ENCODE assay signal across 8 mouse cellular contexts in the genomic region with DNA sequence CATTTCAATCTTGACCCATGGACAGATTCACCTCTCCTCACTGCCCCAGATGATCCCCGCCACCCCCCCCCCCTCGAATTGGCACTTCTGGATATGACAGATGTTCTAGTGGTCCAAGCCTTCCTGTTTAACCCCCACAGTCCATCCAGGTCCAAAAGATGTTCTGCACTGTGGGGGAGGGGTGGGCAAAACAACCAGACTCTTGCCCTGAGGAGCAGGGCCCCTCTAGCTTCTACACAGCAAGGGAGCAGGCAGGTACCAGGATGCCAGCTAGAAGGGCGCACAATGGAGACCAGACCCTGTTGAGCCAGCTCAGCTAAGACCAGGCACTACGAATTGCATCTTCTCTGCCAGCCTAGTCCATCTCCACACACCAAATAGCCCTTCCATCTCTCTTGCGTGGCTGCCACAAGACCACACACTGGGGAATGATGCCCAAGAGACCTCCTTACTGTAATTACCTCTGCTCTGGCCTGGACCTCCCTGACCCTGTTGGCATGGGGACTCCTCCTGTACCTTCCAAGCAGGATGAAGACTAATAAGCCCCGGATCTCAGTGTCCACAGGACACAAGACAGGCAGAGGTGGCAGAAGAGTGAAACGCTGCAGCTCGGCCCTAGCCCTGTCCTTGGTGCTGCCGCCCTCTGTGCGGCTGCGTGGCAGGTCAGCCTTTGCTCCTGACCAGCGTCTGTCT. TPM values are rescaled to one million over a fixed set of nuclear protein-coding genes. Genes with fewer than 3 reads are reported as not detected.
DNase-seq lines count a peak whose midpoint lies in the region; ATAC-seq and TF ChIP-seq lines count a peak whose summit lies in the region.

No protein-coding gene starts in this region.

- H3K27me3 ChIP-seq in hindbrain, embryonic 13.5 days = peaks cover 22% of the 10 kb centered on the region
- peaks cover 33% of the 10 kb centered on the region for H3K27me3 ChIP-seq in neural tube, embryonic 13.5 days

- H3K9ac ChIP-seq in hindbrain, embryonic 13.5 days = peak overlapping the region; percentile 97
- H3K9ac ChIP-seq in neural tube, embryonic 13.5 days = peak overlapping the region; percentile 98

- 24% methylated on average over 12 of the region's 12 CpGs for WGBS in hindbrain, embryonic 13.5 days
- 27% methylated on average over 12 of the region's 12 CpGs for WGBS in neural tube, embryonic 13.5 days

- H3K4me3 ChIP-seq in cortical plate, adult 2 months (ENCODE audit: insufficient read depth, low read length) = peak overlapping the region; percentile 72
- peak overlapping the region; percentile 84 for H3K4me3 ChIP-seq in hindbrain, embryonic 13.5 days
- H3K4me3 ChIP-seq in neural tube, embryonic 13.5 days = peak overlapping the region; percentile 87

- peak overlapping the region; percentile 95 for H3K27ac ChIP-seq in cortical plate, adult 2 months (ENCODE audit: insufficient read depth, low read length)
- H3K27ac ChIP-seq in hindbrain, embryonic 13.5 days = peak overlapping the region; percentile 99
- peak overlapping the region; percentile 99 for H3K27ac ChIP-seq in neural tube, embryonic 13.5 days (replicated peaks)

- no peak for TF ChIP-seq CTCF in cortical plate, adult 2 months (IDR thresholded peaks at IDR 0.05; ENCODE audit: extremely low read depth, insufficient read depth, low read length)

- H3K4me1 ChIP-seq in cortical plate, adult 2 months (ENCODE audit: control insufficient read depth, insufficient read depth, low read length) = peaks cover 9% of the 10 kb centered on the region
- H3K4me1 ChIP-seq in hindbrain, embryonic 13.5 days (replicated peaks) = peaks cover 65% of the 10 kb centered on the region
- H3K4me1 ChIP-seq in neural tube, embryonic 13.5 days (replicated peaks) = peaks cover 66% of the 10 kb centered on the region

- no peaks in the 10 kb centered on the region for H3K9me3 ChIP-seq in hindbrain, embryonic 13.5 days
- H3K9me3 ChIP-seq in neural tube, embryonic 13.5 days = no peaks in the 10 kb centered on the region

- no peaks in the 10 kb centered on the region for H3K36me3 ChIP-seq in hindbrain, embryonic 13.5 days
- H3K36me3 ChIP-seq in neural tube, embryonic 13.5 days = no peaks in the 10 kb centered on the region

- TF ChIP-seq POLR2A in cortical plate, adult 2 months (IDR thresholded peaks at IDR 0.05; ENCODE audit: extremely low read depth, insufficient read depth, low read length) = no peak

- H3K4me2 ChIP-seq in hindbrain, embryonic 13.5 days = peak overlapping the region; percentile 88
- peak overlapping the region; percentile 89 for H3K4me2 ChIP-seq in neural tube, embryonic 13.5 days

- intact Hi-C loops in left cerebral cortex, postnatal 36 days (cut with DNase I) = loop anchor here (5.0 kb wide), 2 partner anchors 44 to 164 kb away; no protein-coding TSS in a partner anchor

- DNase-seq in left cerebral cortex, postnatal 36 days (ENCODE audit: low spot score in 2 of 2) = peak; percentile 15 to 44
- no peak for DNase-seq in left cerebral cortex, adult 9 months (ENCODE audit: low spot score in 2 of 2)
- DNase-seq in c-Kit-positive CD71-positive TER-119-positive erythroid progenitor cells, embryonic 14.5 days (ENCODE audit: low spot score) = no peak
- DNase-seq in right cerebral cortex, postnatal 14 days = no peak
- DNase-seq in frontal cortex, postnatal 10 days (ENCODE audit: low spot score in 2 of 2) = no peak

- ATAC-seq in hindbrain, embryonic 13.5 days (ENCODE audit: low FRiP score) = no peak
- no peak for ATAC-seq in neural tube, embryonic 13.5 days (ENCODE audit: low read depth)

RNA-seq across cellular contexts. Expression of a gene that starts 5.1 kb away (rescaled TPM):
- 100 to 1,000 TPM; 350 to 371 TPM for total RNA-seq in left cerebral cortex, postnatal 36 days (2021)
- 117 TPM in 2 replicates for polyA plus RNA-seq in cortical plate, adult 2 months (2012; rRNA removed)
- 54.3 and 55.2 TPM in 2 replicates for polyA plus RNA-seq in hindbrain, embryonic 13.5 days (2015; fragmentation: Nextera tagmentation; extraction: Ambion mirVana)
- polyA plus RNA-seq in neural tube, embryonic 13.5 days (2015; fragmentation: Nextera tagmentation; extraction: Ambion mirVana) = 69.4 and 71.2 TPM in 2 replicates

Comparison
In these comparisons a context has a peak if more than half of its experiments do, and no peak if none do; other contexts are left out.
1. DNase-seq: peak in left cerebral cortex, postnatal 36 days (2 of 2); none in left cerebral cortex, adult 9 months (0 of 2), c-Kit-positive CD71-positive TER-119-positive erythroid progenitor cells, embryonic 14.5 days (single experiment), right cerebral cortex, postnatal 14 days (single experiment) and frontal cortex, postnatal 10 days (0 of 2).
2. Peak in every context shown above with its lines, with median percentiles within 50 percentile points of each other: H3K27ac ChIP-seq and H3K4me3 ChIP-seq.